Mouse (Mus musculus) lung, adult 2 months (tissue): ENCODE measurements around the gene Six3.

Source experiments
- CTCF ChIP-seq: fragments of 200-500 bp; IDR thresholded peaks from 2 replicates; pipeline ENCODE4 v1.5.1; 2011; ENCODE audit warnings: mild to moderate bottlenecking, low read length, control low read depth; ENCODE audit not compliant: insufficient read depth
- POLR2A ChIP-seq: fragments of 200-500 bp; IDR thresholded peaks from 2 replicates; pipeline ENCODE4 v1.6.1; 2011; ENCODE audit warnings: low read depth, mild to moderate bottlenecking, control low read depth, low read length, borderline replicate concordance; ENCODE audit errors: extremely low read depth

DNA sequence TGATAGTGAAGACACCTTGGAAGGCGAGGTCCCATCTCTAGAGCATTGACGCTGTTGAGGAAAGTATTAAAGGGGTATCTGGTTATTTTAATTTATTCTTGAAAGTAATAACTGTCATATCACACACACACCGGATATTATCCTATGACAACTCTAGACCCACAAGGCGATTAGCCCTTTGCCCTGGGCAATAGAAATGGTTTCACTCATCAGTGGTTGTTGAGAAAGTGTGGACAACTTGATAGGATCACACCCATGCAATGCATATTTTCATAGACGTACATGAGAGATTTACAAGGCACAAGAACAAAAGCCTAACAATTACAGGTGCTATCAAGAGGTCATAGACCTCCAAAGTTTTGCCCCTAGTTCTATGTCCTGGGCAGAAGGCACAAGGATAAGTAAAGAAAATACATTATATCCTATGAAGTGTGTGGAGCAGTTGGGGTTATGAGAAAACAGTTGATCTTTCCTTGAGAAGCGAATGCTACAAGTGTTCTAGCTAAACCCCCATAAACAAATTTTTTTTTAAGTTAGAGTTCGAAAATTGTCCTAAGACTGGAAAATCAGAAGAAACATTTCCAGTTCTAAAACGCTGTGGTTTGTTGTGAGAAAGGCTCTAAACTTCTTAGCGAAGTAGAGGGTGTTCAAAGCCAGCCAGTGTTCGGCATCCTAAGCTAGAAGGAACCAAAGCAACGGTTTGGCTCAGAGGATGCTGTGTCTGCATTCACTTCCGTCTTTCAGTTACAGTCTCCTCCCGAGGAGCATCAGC is 3.6 kb upstream of the Six3 start:
- TF ChIP-seq CTCF (no peak), POLR2A (no peak)
